Mouse (Mus musculus) liver, embryonic 14.5 days (tissue): ENCODE measurements at regions not wholly inside any gene's neighbourhood (a gene's known extent, or its start where the extent isn't known, plus 50 kb on each side); places are given as distances from the start of the nearest gene placed in this dataset.
A peak's percentile ranks its signal among the peaks of the same experiment; 100 is the strongest.

Experiments
- ATAC-seq: fragments of 200-750 bp; cut with Nextera tagmentation; 2 replicates; pipeline ENCODE4 v1.8.0; 2017; ENCODE audit warnings: moderate number of reproducible peaks, mild to moderate bottlenecking, moderate library complexity; ENCODE audit not compliant: insufficient read depth
- DNase-seq, 3 experiments: peaks; one replicate each; pipeline ENCODE4 v3.0.0-alpha.2; 2012 to 2013; ENCODE audit warnings: low read depth in 3 of 3, low spot score in 3 of 3
- H3K27ac ChIP-seq: fragments of 300-500 bp; sonication (generic); 2 replicates; pipeline ENCODE4 v1.5.1; 2014; ENCODE audit warnings: moderate library complexity, mild to moderate bottlenecking, control low read depth, inconsistent platforms
- H3K27me3 ChIP-seq: fragments of 300-500 bp; sonication (generic); 2 replicates; pipeline ENCODE4 v1.6.1; 2014; ENCODE audit warnings: mild to moderate bottlenecking, low read length, moderate library complexity; ENCODE audit not compliant: control insufficient read depth, insufficient read depth
- H3K36me3 ChIP-seq: fragments of 300-500 bp; sonication (generic); replicated peaks from 2 replicates; pipeline ENCODE4 v1.6.1; 2014; ENCODE audit warnings: low read depth; ENCODE audit not compliant: control insufficient read depth, insufficient read depth
- H3K4me1 ChIP-seq, 2 experiments: fragments of 200-500 bp in 1 of 2; fragments of 300-500 bp in 1 of 2; sonication (generic) in 1 of 2; replicated peaks; 2 replicates each; pipeline ENCODE4 v1.6.1; 2012 to 2014; ENCODE audit warnings: antibody characterized with exemption in 1 of 2, inconsistent platforms in 1 of 2, low read length in 1 of 2; ENCODE audit not compliant: control insufficient read depth in 2 of 2, insufficient read depth in 2 of 2
- H3K4me2 ChIP-seq: fragments of 300-500 bp; sonication (generic); 2 replicates; pipeline ENCODE4 v1.6.1; 2014; ENCODE audit warnings: low read depth, mild to moderate bottlenecking, control low read depth, moderate library complexity
- H3K4me3 ChIP-seq, 2 experiments: fragments of 200-500 bp in 1 of 2; fragments of 300-500 bp in 1 of 2; sonication (generic) in 1 of 2; 2 replicates each; pipeline ENCODE4 v1.5.1; 2012 to 2014; ENCODE audit warnings: low read depth in 2 of 2, low read length in 2 of 2, mild to moderate bottlenecking in 2 of 2, control low read depth in 1 of 2, inconsistent platforms in 1 of 2, moderate library complexity in 1 of 2; ENCODE audit not compliant: insufficient read depth in 1 of 2
- H3K9ac ChIP-seq: fragments of 300-500 bp; sonication (generic); replicated peaks from 2 replicates; pipeline ENCODE4 v1.6.1; 2014; ENCODE audit warnings: mild to moderate bottlenecking, control low read depth, moderate library complexity
- H3K9me3 ChIP-seq: fragments of 300-500 bp; sonication (generic); 2 replicates; pipeline ENCODE4 v1.6.1; 2016; ENCODE audit warnings: low read length, mixed read lengths; ENCODE audit not compliant: control insufficient read depth
- CTCF ChIP-seq: IDR thresholded peaks from 2 replicates; pipeline ENCODE4 v1.5.1; 2016; ENCODE audit warnings: antibody characterized with exemption, low read depth, control low read depth
- EP300 ChIP-seq: IDR thresholded peaks from 2 replicates; pipeline ENCODE4 v1.6.1; 2016; ENCODE audit warnings: antibody characterized with exemption, low read depth
- WGBS: fragments of 180-500 bp; shearing (Covaris S2); extraction: QIAGEN DNeasy Blood & Tissue Kit; methylation state at CpG from one replicate; pipeline ENCODE4 v1.1.7; 2014; ENCODE audit not compliant: insufficient replicate concordance; 5-methylcytosine and 5-hydroxymethylcytosine counted together

DNA sequence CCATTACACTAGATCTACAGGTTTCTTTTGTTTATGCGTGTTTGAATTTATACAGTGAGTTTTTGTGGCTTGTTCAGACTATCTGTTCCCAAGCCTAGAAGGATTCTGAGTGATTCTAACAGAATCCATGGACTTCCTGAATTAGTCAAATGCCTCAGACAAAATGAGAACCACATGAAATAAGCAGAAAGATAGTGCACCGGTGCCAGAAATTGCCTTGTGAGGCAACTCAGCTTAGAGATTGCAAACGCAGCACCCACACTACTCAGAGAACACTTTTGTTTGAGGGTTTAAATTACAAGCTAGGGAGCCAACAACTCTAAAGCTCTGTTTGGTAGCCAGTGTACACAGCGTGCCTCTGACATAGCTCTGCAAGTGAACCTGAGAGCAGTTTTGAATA, 543.9 kb downstream of the Plcl1 start:
- H3K4me2 ChIP-seq = no peak overlapping the region
- H3K27ac ChIP-seq = no peak overlapping the region
- H3K27me3 ChIP-seq = no peaks in the 10 kb centered on the region
- TF ChIP-seq EP300 = no peak
- no peak for TF ChIP-seq CTCF
- H3K9ac ChIP-seq = no peak overlapping the region
- WGBS = 77% methylated on average over 4 of the region's 4 CpGs
- H3K4me3 ChIP-seq = no peak overlapping the region
- DNase-seq (no peak), ATAC-seq (no peak)
- H3K36me3 ChIP-seq = no peaks in the 10 kb centered on the region
- H3K4me1 ChIP-seq = peaks cover 26% of the 10 kb centered on the region in 2 experiments
- H3K9me3 ChIP-seq = no peaks in the 10 kb centered on the region

DNA sequence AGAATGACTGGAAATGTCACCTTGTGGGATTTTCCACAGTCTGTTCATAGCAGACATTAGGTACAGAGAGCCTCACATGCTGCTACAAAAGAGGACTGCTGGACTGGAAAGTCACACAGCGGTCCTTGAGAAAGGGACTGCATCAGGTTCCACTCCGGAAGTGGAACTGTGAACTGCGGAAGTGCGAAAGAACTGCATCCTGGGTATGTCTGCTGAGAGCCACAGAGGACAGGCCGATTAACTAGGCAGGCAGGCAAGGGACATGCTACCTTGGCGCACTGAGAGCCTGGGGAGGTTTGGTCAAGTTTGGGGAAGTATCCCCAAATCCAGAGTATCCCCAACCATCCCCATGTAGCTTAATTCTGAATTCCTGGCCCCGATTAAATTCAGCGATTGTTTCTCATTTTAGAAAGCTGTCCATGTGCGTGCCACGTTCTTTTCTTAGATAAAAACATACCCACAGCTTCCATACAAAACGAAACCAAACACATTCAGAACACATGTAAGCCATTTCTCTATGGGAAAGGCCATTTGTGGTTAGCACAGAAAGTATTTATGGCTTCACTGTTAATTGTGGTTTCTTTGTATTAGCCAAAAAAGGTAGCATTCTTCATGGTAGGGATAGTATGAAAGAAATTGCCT, 552.2 kb downstream of the Plcl1 start:
- 56% methylated on average over 11 of the region's 11 CpGs for WGBS
- no peak for TF ChIP-seq EP300
- no peak for TF ChIP-seq CTCF
- H3K4me2 ChIP-seq = no peak overlapping the region
- no peak overlapping the region for H3K9ac ChIP-seq
- H3K36me3 ChIP-seq = no peaks in the 10 kb centered on the region
- no peaks in the 10 kb centered on the region for H3K27me3 ChIP-seq
- H3K4me1 ChIP-seq = peaks cover 0 to 3% of the 10 kb centered on the region in 2 experiments; a peak in 1 of 4 replicates
- ATAC-seq = no peak
- no peak overlapping the region for H3K27ac ChIP-seq
- H3K4me3 ChIP-seq = no peak overlapping the region
- DNase-seq = no peak
- H3K9me3 ChIP-seq = no peaks in the 10 kb centered on the region

DNA sequence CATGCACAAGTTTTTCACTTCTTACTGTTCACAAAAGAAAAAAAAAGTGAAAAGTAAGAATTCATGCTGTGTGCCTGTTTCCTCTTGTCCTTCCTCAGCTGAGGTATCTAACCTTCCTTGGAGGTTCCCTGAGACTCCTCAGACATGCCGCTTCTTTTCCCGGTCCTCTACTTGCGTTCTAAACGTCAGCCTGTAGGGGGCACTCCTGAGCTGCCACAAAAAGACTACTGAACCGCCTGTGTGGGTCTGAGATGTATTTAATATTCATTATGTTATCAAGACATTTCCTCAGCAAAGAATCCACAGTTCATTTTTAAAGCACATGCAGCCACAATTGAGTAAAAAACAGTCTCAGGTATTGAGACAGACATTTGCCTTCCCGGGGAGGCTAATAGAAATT, 554.6 kb downstream of the Plcl1 start:
- ATAC-seq (no peak), DNase-seq (peak; percentile 16 to 41 (median 24))
- Histone ChIP-seq H3K4me2 (no peak overlapping the region), H3K9me3 (no peaks in the 10 kb centered on the region), H3K9ac (no peak overlapping the region), H3K4me1 (peaks cover 0 to 3% of the 10 kb centered on the region in 2 experiments; a peak in 1 of 4 replicates), H3K27ac (no peak overlapping the region), H3K4me3 (no peak overlapping the region), H3K27me3 (no peaks in the 10 kb centered on the region), H3K36me3 (no peaks in the 10 kb centered on the region)
- 23% methylated on average over 6 of the region's 6 CpGs for WGBS
- TF ChIP-seq CTCF (peak; percentile 86), EP300 (no peak)

DNA sequence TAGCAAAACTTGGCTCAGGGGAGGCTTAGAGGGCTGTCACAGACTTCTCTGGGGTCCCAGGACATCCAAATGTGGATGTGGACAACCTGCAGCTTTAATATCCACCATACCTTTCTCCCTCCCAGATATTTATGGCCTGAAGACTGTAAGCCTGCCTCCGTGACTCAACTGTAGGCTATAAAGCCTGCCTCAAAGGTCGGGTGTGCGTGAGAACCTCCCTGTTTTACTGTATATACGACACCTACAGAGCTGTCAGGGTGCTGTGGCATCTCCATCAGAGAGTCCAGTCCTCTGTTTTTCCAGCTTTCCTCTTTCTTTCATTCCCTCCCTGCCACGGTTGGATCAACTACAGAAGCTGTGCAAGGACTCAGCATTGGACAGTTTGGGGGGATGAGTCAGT, 558.1 kb downstream of the Plcl1 start:
- no peaks in the 10 kb centered on the region for H3K27me3 ChIP-seq
- no peak overlapping the region for H3K27ac ChIP-seq
- no peak for DNase-seq
- no peaks in the 10 kb centered on the region for H3K9me3 ChIP-seq
- no peak for TF ChIP-seq CTCF
- no peak for TF ChIP-seq EP300
- no peak for ATAC-seq
- H3K36me3 ChIP-seq = no peaks in the 10 kb centered on the region
- no peak overlapping the region for H3K4me2 ChIP-seq
- H3K9ac ChIP-seq = no peak overlapping the region
- 57% methylated on average over 5 of the region's 5 CpGs for WGBS
- no peak overlapping the region for H3K4me3 ChIP-seq
- H3K4me1 ChIP-seq = no peaks in the 10 kb centered on the region

DNA sequence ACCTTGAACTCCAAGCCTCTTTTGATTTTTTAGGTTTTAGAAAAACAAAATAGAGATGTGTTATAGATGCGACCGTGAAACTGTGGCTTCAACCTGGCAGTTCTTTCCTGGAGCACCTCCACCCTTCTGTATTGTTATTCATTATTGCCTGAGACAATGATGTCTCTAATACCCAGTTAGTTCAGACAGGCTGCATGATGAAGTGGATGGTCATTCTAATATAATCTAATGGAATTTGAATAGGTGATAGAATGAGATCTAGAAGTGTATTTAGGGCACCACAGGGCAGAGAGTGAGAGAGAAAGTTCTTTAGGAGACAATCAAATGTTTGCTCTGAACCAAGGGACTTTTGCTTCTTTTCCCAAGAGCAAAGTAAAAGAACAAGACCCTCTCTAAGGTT, 560.6 kb downstream of the Plcl1 start:
- no peak overlapping the region for H3K27ac ChIP-seq
- no peak for ATAC-seq
- H3K4me1 ChIP-seq = no peaks in the 10 kb centered on the region
- no peak overlapping the region for H3K4me2 ChIP-seq
- TF ChIP-seq EP300 (no peak), CTCF (no peak)
- H3K4me3 ChIP-seq = no peak overlapping the region
- no peak overlapping the region for H3K9ac ChIP-seq
- H3K9me3 ChIP-seq = no peaks in the 10 kb centered on the region
- no peaks in the 10 kb centered on the region for H3K27me3 ChIP-seq
- no peak for DNase-seq
- WGBS = 74% methylated on average over 2 of the region's 2 CpGs
- H3K36me3 ChIP-seq = no peaks in the 10 kb centered on the region
